Mouse (Mus musculus) heart, adult 2 months (tissue): Measurements from ENCODE around the gene Pdcd5.

Source experiments
- CTCF ChIP-seq: fragments of 200-600 bp; IDR thresholded peaks from 2 replicates; pipeline ENCODE4 v1.8.1; 2022; ENCODE audit warnings: antibody characterized with exemption, mild to moderate bottlenecking, moderate library complexity
- EP300 ChIP-seq: fragments of 200-500 bp; IDR thresholded peaks from 2 replicates; pipeline ENCODE4 v1.6.1; 2011; ENCODE audit warnings: low read depth, low read length, control low read depth; ENCODE audit not compliant: insufficient read depth
- POLR2A ChIP-seq: fragments of 200-500 bp; IDR thresholded peaks from 2 replicates; pipeline ENCODE4 v1.6.1; 2011; ENCODE audit warnings: mild to moderate bottlenecking, low read depth, low read length, control low read depth; ENCODE audit not compliant: insufficient read depth

DNA sequence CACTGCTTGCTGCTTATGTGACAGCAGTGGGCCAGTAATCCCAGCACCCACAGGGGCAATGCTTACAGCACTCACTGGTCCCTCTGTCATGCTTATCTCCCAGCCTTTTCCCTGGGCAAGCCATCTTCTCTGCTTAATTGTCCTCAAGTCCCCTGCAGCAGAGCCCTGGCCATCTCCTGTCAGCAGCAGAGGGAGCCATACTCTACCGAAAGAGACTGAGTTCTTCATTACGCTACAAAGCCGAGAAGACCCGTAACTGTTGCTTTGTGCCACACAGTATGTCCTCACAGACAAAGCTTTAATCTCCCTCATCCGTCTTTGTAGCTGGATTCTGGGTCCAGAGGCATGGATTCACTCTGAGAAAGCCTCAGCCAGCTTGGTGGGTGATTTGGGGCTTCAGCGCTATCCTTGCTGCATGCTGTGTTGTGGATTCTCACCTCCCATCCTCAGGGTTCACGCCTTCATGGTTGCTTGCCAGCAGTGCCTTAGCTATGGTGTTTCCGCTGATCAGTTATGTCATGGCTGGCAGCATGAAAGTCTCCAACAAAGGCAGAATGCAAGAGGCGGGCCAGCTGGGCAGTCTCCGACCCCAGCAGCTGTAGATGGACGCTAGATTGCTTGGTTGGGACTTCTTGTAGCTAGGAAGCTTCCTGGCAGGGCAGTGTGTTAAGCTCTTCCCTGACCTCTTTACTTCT is 3.5 kb upstream of the Pdcd5 start:
- TF ChIP-seq CTCF (no peak; the same call in 1 of the 2 replicates), POLR2A (no peak), EP300 (no peak)
